ENCODE assay signal across 11 mouse cellular contexts in genomic region chr16:35862057-35862456, GRCm38 (mm10). TPM values are rescaled to one million over a fixed set of nuclear protein-coding genes. Genes with fewer than 3 reads are reported as not detected.
DNase-seq lines count a peak whose midpoint lies in the region; ATAC-seq and TF ChIP-seq lines count a peak whose summit lies in the region.
"Had no signal": no experiment of that assay in that cellular context is flagged by ENCODE, and none has a peak within 500 bp of the region (broad histone marks: within the 10 kb centered on the region; RNA-seq: fewer than 3 reads in every experiment).

No protein-coding gene starts in this region.

- DNase-seq in kidney, postnatal 0 days (ENCODE audit: low spot score): no peak
- DNase-seq in thymus, postnatal 14 days: peak; percentile 28
- DNase-seq in thymus, postnatal 25 days: no peak
- no peak for DNase-seq in right cerebral cortex, adult 2 months (ENCODE audit: low spot score in 2 of 2)
- no peak for DNase-seq in left cerebral cortex, postnatal 14 days (ENCODE audit: low spot score in 2 of 2)
- DNase-seq: gastrocnemius, postnatal 25 days; thymus, postnatal 36 days had no signal

- H3K4me3 ChIP-seq in kidney, postnatal 0 days (replicated peaks; ENCODE audit: low read depth, low read length): no peak overlapping the region
- no peak overlapping the region for H3K4me3 ChIP-seq in kidney, embryonic 14.5 days (ENCODE audit: low read length)
- H3K4me3 ChIP-seq in cortical plate, adult 2 months (ENCODE audit: insufficient read depth, low read length): no peak overlapping the region
- H3K4me3 ChIP-seq: embryonic facial prominence, embryonic 13.5 days; midbrain, embryonic 13.5 days had no signal

- intact Hi-C loops in left cerebral cortex, postnatal 14 days (cut with DNase I): no loop called here

- H3K36me3 ChIP-seq in kidney, postnatal 0 days (ENCODE audit: insufficient read depth, low read length): peaks cover 2% of the 10 kb centered on the region; the same call in 1 of the 2 replicates
- H3K36me3 ChIP-seq in kidney, embryonic 14.5 days (ENCODE audit: control insufficient read depth, insufficient read depth, low read length): no peaks in the 10 kb centered on the region
- H3K36me3 ChIP-seq: embryonic facial prominence, embryonic 13.5 days; midbrain, embryonic 13.5 days had no signal

- H3K27ac ChIP-seq in kidney, postnatal 0 days: no peak overlapping the region
- H3K27ac ChIP-seq in kidney, embryonic 14.5 days (ENCODE audit: low read depth, low read length): no peak overlapping the region
- no peak overlapping the region for H3K27ac ChIP-seq in cortical plate, adult 2 months (ENCODE audit: insufficient read depth, low read length)
- H3K27ac ChIP-seq: embryonic facial prominence, embryonic 13.5 days; midbrain, embryonic 13.5 days had no signal

- H3K27me3 ChIP-seq in kidney, postnatal 0 days (ENCODE audit: insufficient read depth, low read length): no peaks in the 10 kb centered on the region
- H3K27me3 ChIP-seq in kidney, embryonic 14.5 days (ENCODE audit: control insufficient read depth, insufficient read depth, low read length): no peaks in the 10 kb centered on the region
- H3K27me3 ChIP-seq: midbrain, embryonic 13.5 days had no signal

- no peak overlapping the region for H3K4me2 ChIP-seq in kidney, postnatal 0 days (ENCODE audit: low read length)
- H3K4me2 ChIP-seq in kidney, embryonic 14.5 days (replicated peaks; ENCODE audit: low read depth, low read length): no peak overlapping the region
- H3K4me2 ChIP-seq: embryonic facial prominence, embryonic 13.5 days; midbrain, embryonic 13.5 days had no signal

- no peak for ATAC-seq in kidney, postnatal 0 days (replicated peaks; ENCODE audit: low FRiP score, low read depth)
- ATAC-seq in kidney, embryonic 14.5 days (ENCODE audit: low FRiP score, low TSS enrichment): no peak
- ATAC-seq: midbrain, embryonic 13.5 days had no signal

- H3K9ac ChIP-seq in kidney, postnatal 0 days (ENCODE audit: low read depth, low read length): no peak overlapping the region
- H3K9ac ChIP-seq in kidney, embryonic 14.5 days (ENCODE audit: low read depth, low read length): no peak overlapping the region
- H3K9ac ChIP-seq: embryonic facial prominence, embryonic 13.5 days; midbrain, embryonic 13.5 days had no signal

- no peak for TF ChIP-seq POLR2A in cortical plate, adult 2 months (IDR thresholded peaks at IDR 0.05; ENCODE audit: extremely low read depth, insufficient read depth, low read length)

- peak; percentile 42; the same call in 1 of the 2 replicates for TF ChIP-seq CTCF in kidney, postnatal 0 days (IDR thresholded peaks at IDR 0.05; ENCODE audit: low read depth)
- 0 out of 2 replicates have a peak, but pooled peaks have one; percentile 9 for TF ChIP-seq CTCF in cortical plate, adult 2 months (IDR thresholded peaks at IDR 0.05; ENCODE audit: extremely low read depth, insufficient read depth, low read length)

- H3K4me1 ChIP-seq in kidney, postnatal 0 days (replicated peaks; ENCODE audit: insufficient read depth, low read length): no peaks in the 10 kb centered on the region
- H3K4me1 ChIP-seq in kidney, embryonic 14.5 days (ENCODE audit: control insufficient read depth, insufficient read depth, low read length): no peaks in the 10 kb centered on the region; the same call in 1 of the 2 replicates
- no peaks in the 10 kb centered on the region for H3K4me1 ChIP-seq in cortical plate, adult 2 months (ENCODE audit: control insufficient read depth, insufficient read depth, low read length)
- H3K4me1 ChIP-seq: embryonic facial prominence, embryonic 13.5 days; midbrain, embryonic 13.5 days had no signal

- no peaks in the 10 kb centered on the region for H3K9me3 ChIP-seq in kidney, postnatal 0 days (replicated peaks; ENCODE audit: low read length)
- H3K9me3 ChIP-seq in kidney, embryonic 14.5 days (ENCODE audit: control insufficient read depth, low read length): no peaks in the 10 kb centered on the region

- WGBS in kidney, postnatal 0 days: 94% methylated on average over 1 of the region's 1 CpGs
- 95% methylated on average over 1 of the region's 1 CpGs for WGBS in kidney, embryonic 14.5 days

RNA-seq across cellular contexts. Expression of gene Parp14, which starts 9.3 kb away (rescaled TPM):
- polyA plus RNA-seq in kidney, postnatal 0 days (2015; fragmentation: Nextera tagmentation; extraction: Ambion mirVana): 2.3 and 2.5 TPM in 2 replicates
- polyA plus RNA-seq in kidney, embryonic 14.5 days (2014; fragmentation: Nextera tagmentation; extraction: Ambion mirVana): 0.36 and 0.81 TPM in 2 replicates
- polyA plus RNA-seq in cortical plate, adult 2 months (2012; rRNA removed): 1.4 and 1.8 TPM in 2 replicates
- 1 to 10 TPM in 1 of 2 experiments, under 1 TPM in 1; 0.79 to 1.3 TPM for total RNA-seq in left cerebral cortex, postnatal 14 days (2021)
